Mouse (Mus musculus) liver, embryonic 12.5 days (tissue): ENCODE measurements around the gene Tmc2. TPM values are rescaled to one million over a fixed set of nuclear protein-coding genes. Genes with fewer than 3 reads are reported as not detected.

Experiments
- ATAC-seq: fragments of 200-750 bp; cut with Nextera tagmentation; 2 replicates; pipeline ENCODE4 v1.8.0; 2017; ENCODE audit warnings: moderate number of reproducible peaks, mild to moderate bottlenecking, moderate library complexity
- H3K27ac ChIP-seq: fragments of 300-500 bp; sonication (generic); 2 replicates; pipeline ENCODE4 v1.5.1; 2016; ENCODE audit warnings: mild to moderate bottlenecking
- H3K27me3 ChIP-seq: fragments of 300-500 bp; sonication (generic); replicated peaks from 2 replicates; pipeline ENCODE4 v1.6.1; 2016; ENCODE audit warnings: mild to moderate bottlenecking, moderate library complexity
- H3K36me3 ChIP-seq: fragments of 300-500 bp; sonication (generic); 2 replicates; pipeline ENCODE4 v1.6.1; 2016; ENCODE audit warnings: mild to moderate bottlenecking, moderate library complexity
- H3K4me1 ChIP-seq: fragments of 300-500 bp; sonication (generic); 2 replicates; pipeline ENCODE4 v1.6.1; 2016
- H3K4me2 ChIP-seq: fragments of 300-500 bp; sonication (generic); 2 replicates; pipeline ENCODE4 v1.6.1; 2016; ENCODE audit warnings: mild to moderate bottlenecking, moderate library complexity
- H3K4me3 ChIP-seq: fragments of 300-500 bp; sonication (generic); 2 replicates; pipeline ENCODE4 v1.5.1; 2016; ENCODE audit warnings: mild to moderate bottlenecking, moderate library complexity
- H3K9ac ChIP-seq: fragments of 300-500 bp; sonication (generic); 2 replicates; pipeline ENCODE4 v1.6.1; 2016; ENCODE audit warnings: mild to moderate bottlenecking, moderate library complexity
- H3K9me3 ChIP-seq: fragments of 300-500 bp; sonication (generic); replicated peaks from 2 replicates; pipeline ENCODE4 v1.6.1; 2016; ENCODE audit warnings: mild to moderate bottlenecking, moderate library complexity
- WGBS: fragments of 180-500 bp; shearing (Covaris S2); methylation state at CpG from one replicate; pipeline ENCODE4 v1.1.7; 2016; ENCODE audit not compliant: insufficient replicate concordance; 5-methylcytosine and 5-hydroxymethylcytosine counted together
- polyA plus RNA-seq: library from polyadenylated mRNA; unstranded; fragments of >200 nt; fragmentation: Nextera tagmentation; extraction: Ambion mirVana; gene quantifications from 2 replicates; pipeline ENCODE4 v1.2.1, GENCODE M21; 2016

The Tmc2 gene
- polyA plus RNA-seq, 1 experiment from 2014 or later = not detected

- peak within 1 kb of the TSS; percentile 80 for H3K27ac ChIP-seq
- peak within 1 kb of the TSS; percentile 85 for H3K9ac ChIP-seq
- WGBS = under 1% methylated on average over 51 of the region's 51 CpGs
- peaks cover 36% of the 10 kb centered on the region for H3K4me1 ChIP-seq
- peaks cover 5% of the 10 kb centered on the region; the same call in 1 of the 2 replicates for H3K27me3 ChIP-seq
- H3K4me3 ChIP-seq = peak within 1 kb of the TSS; percentile 89
- peak; percentile 81 for ATAC-seq
- H3K36me3 ChIP-seq = peaks cover 36% of the 10 kb centered on the region
- H3K9me3 ChIP-seq = no peaks in the 10 kb centered on the region
- peak within 1 kb of the TSS; percentile 80 for H3K4me2 ChIP-seq
Measured at GRCm38 (mm10) chr2:130283854-130284654, 89.1 kb downstream of the Tmc2 start, which contains the start of gene Idh3b. Gene Idh3b (minus strand): TSS chr2:130284547.

DNA sequence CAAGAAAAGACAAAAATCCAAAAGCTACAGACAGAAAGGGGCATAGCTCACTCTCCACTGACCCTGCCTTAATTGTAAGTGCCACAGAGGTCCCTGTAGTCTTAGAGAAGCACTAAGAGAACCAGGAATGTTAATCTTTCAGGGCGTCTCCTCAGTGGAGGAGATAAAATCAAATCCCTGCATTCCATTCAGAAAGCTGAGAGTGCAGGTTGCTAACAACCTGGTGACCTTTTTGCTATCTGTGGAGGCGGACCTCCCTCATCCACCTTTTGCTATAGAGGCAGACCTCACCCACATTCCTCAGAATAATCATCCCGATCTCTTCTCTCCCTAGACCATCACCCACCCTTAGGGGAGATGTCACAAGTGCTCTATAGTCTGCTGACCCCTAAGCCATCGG, 94.1 kb downstream of the Tmc2 start:
- WGBS = 52% methylated on average over 4 of the region's 4 CpGs
- Histone ChIP-seq H3K9ac (no peak overlapping the region), H3K4me1 (peaks cover 16% of the 10 kb centered on the region), H3K27me3 (peaks cover 39% of the 10 kb centered on the region), H3K9me3 (no peaks in the 10 kb centered on the region), H3K27ac (no peak overlapping the region), H3K4me3 (no peak overlapping the region), H3K4me2 (no peak overlapping the region), H3K36me3 (no peaks in the 10 kb centered on the region)
- no peak for ATAC-seq

GRCm38 (mm10) chr2:130291434-130291833, 96.4 kb downstream of the Tmc2 start:
- no peak overlapping the region for H3K4me2 ChIP-seq
- 15% methylated on average over 8 of the region's 8 CpGs for WGBS
- H3K9ac ChIP-seq = no peak overlapping the region
- peaks cover 63% of the 10 kb centered on the region for H3K27me3 ChIP-seq
- H3K27ac ChIP-seq = no peak overlapping the region
- no peak overlapping the region for H3K4me3 ChIP-seq
- no peaks in the 10 kb centered on the region for H3K9me3 ChIP-seq
- H3K4me1 ChIP-seq = peaks cover 26% of the 10 kb centered on the region
- H3K36me3 ChIP-seq = no peaks in the 10 kb centered on the region
- no peak for ATAC-seq

DNA sequence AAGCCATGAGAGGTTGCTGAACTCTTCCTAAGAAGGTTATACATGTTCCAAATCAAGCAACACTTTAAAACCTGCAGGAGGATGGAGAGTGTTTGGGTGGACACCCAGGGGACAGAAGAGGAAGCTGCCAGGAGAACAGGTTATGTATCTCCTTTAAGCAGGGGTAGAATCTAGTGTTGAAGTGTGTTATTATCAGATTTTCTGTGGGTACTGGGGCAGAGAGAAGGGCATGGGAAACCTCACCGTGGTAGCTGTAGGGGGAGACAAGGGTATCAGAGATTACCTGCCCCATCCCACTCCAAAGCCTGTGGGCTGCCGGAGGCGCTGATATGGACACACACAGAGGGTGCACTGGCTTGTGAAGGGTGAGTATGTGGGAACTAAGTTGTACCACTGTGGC, 98.0 kb downstream of the Tmc2 start:
- no peak overlapping the region for H3K9ac ChIP-seq
- H3K36me3 ChIP-seq = no peaks in the 10 kb centered on the region
- ATAC-seq = no peak
- H3K27me3 ChIP-seq = peaks cover 78% of the 10 kb centered on the region
- peaks cover 26% of the 10 kb centered on the region for H3K4me1 ChIP-seq
- H3K9me3 ChIP-seq = no peaks in the 10 kb centered on the region
- no peak overlapping the region for H3K4me3 ChIP-seq
- H3K4me2 ChIP-seq = no peak overlapping the region
- H3K27ac ChIP-seq = no peak overlapping the region
- WGBS = 30% methylated on average over 3 of the region's 3 CpGs

DNA sequence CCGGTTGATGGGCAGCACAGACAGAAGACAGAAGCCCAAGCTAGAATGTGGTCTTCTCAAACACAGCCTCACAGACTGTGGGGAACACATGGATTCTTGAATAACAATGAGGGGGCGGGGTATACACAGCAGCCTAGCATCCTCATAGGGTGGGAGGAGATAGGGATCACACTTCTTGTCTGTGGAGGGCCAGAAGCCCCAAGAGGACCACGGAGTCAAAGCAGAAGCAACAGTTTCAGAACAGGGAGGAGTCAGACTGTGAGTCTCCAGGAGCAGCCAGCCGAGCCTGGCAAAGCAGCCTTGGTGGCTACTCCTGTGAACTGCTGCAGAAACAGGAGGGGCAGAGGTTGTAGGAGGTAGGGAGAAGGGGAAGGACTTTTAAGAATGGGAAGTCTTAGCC, 98.5 kb downstream of the Tmc2 start:
- WGBS = 6% methylated on average over 4 of the region's 4 CpGs
- Histone ChIP-seq H3K36me3 (no peaks in the 10 kb centered on the region), H3K27me3 (peaks cover 83% of the 10 kb centered on the region), H3K9me3 (no peaks in the 10 kb centered on the region), H3K4me3 (no peak overlapping the region), H3K9ac (no peak overlapping the region), H3K4me1 (peaks cover 26% of the 10 kb centered on the region), H3K27ac (no peak overlapping the region), H3K4me2 (no peak overlapping the region)
- no peak for ATAC-seq

GRCm38 (mm10) chr2:130294218-130294935, 99.4 kb downstream of the Tmc2 start:
- no peaks in the 10 kb centered on the region for H3K9me3 ChIP-seq
- H3K4me3 ChIP-seq = peak overlapping the region; percentile 57
- ATAC-seq = no peak; the same call in 1 of the 2 replicates
- no peaks in the 10 kb centered on the region for H3K36me3 ChIP-seq
- peaks cover 26% of the 10 kb centered on the region for H3K4me1 ChIP-seq
- H3K4me2 ChIP-seq = peak overlapping the region; percentile 68
- no peak overlapping the region for H3K9ac ChIP-seq
- 9% methylated on average over 20 of the region's 20 CpGs for WGBS
- peaks cover 87% of the 10 kb centered on the region for H3K27me3 ChIP-seq
- H3K27ac ChIP-seq = no peak overlapping the region

DNA sequence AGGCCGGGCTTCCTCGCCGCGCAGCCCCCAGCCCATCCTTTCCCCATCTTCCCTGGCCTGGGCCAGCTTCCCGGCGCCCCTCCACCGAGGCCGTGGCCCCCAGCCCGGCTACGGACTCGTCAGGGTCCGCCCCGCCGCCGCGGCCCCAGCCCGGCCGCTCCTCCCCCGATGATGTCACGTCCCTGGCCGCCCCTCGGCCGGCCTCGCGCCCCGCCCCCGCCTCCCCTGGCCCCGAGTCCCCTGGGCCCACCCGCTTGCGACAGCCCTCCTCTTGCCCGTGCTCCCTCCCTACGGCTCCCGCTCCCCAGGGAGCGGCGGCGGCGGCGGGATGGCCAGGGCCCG, 99.9 kb downstream of the Tmc2 start, which contains the start of gene Ebf4:
Gene Ebf4, plus strand, starts transcription at position 234 of the 342 bp plus-strand sequence.
- H3K4me3 ChIP-seq = peak within 1 kb of the TSS; percentile 57
- H3K36me3 ChIP-seq = no peaks in the 10 kb centered on the region
- H3K9ac ChIP-seq = peak within 1 kb of the TSS; percentile 49
- no peak within 1 kb of the TSS for H3K27ac ChIP-seq
- H3K27me3 ChIP-seq = peaks cover 92% of the 10 kb centered on the region
- ATAC-seq = peak; percentile 44
- WGBS = 3% methylated on average over 35 of the region's 39 CpGs
- H3K4me1 ChIP-seq = peaks cover 26% of the 10 kb centered on the region
- H3K4me2 ChIP-seq = peak within 1 kb of the TSS; percentile 68
- no peaks in the 10 kb centered on the region for H3K9me3 ChIP-seq

- peaks cover 26% of the 10 kb centered on the region for H3K4me1 ChIP-seq
- no peaks in the 10 kb centered on the region for H3K36me3 ChIP-seq
- no peak overlapping the region for H3K27ac ChIP-seq
- peaks cover 99% of the 10 kb centered on the region for H3K27me3 ChIP-seq
- peak overlapping the region; percentile 49 for H3K9ac ChIP-seq
- peak overlapping the region; percentile 68 for H3K4me2 ChIP-seq
- 1% methylated on average over 53 of the region's 99 CpGs for whole genome bisulfite sequencing
- no peaks in the 10 kb centered on the region for H3K9me3 ChIP-seq
- no peak for ATAC-seq
- peak overlapping the region; percentile 57 for H3K4me3 ChIP-seq
Measured at GRCm38 (mm10) chr2:130295331-130296133, 100.5 kb downstream of the Tmc2 start.

- Histone ChIP-seq H3K27me3 (peaks cover 93% of the 10 kb centered on the region), H3K9ac (no peak overlapping the region), H3K4me1 (peaks cover 26% of the 10 kb centered on the region), H3K9me3 (no peaks in the 10 kb centered on the region), H3K36me3 (no peaks in the 10 kb centered on the region), H3K4me3 (peak overlapping the region; percentile 57), H3K4me2 (peak overlapping the region; percentile 68), H3K27ac (no peak overlapping the region)
- ATAC-seq = no peak
- 6% methylated on average over 20 of the region's 20 CpGs for WGBS
Measured at GRCm38 (mm10) chr2:130296134-130296745, 101.2 kb downstream of the Tmc2 start.

GRCm38 (mm10) chr2:130297580-130297979, 102.6 kb downstream of the Tmc2 start:
- Histone ChIP-seq H3K27ac (no peak overlapping the region), H3K9ac (no peak overlapping the region), H3K27me3 (peaks cover 88% of the 10 kb centered on the region), H3K36me3 (no peaks in the 10 kb centered on the region), H3K9me3 (no peaks in the 10 kb centered on the region), H3K4me3 (no peak overlapping the region), H3K4me1 (peaks cover 26% of the 10 kb centered on the region), H3K4me2 (no peak overlapping the region)
- ATAC-seq = no peak
- 57% methylated on average over 9 of the region's 9 CpGs for WGBS

DNA sequence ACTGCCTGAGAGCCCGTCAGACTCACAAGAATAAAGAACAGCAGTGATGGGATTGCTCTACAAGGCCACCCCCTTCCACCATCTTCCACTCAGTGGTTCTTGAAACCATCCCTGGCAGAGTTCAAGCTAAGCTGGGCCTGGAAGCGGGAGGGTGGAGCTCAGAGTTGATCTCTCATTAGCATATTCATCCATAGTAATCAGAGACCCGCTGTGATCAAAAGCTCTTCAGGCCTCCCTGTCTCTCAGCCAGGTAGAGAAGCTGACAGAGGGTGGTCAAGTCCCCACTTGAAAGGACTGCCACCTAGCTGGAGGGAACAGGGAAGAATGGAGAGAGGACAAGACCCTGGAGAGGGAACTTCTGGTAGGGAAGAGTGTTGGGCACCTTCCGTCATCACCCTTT, 108.0 kb downstream of the Tmc2 start:
- Histone ChIP-seq H3K9ac (no peak overlapping the region), H3K27ac (no peak overlapping the region), H3K27me3 (peaks cover 50% of the 10 kb centered on the region), H3K4me1 (no peaks in the 10 kb centered on the region), H3K4me3 (no peak overlapping the region), H3K36me3 (no peaks in the 10 kb centered on the region), H3K9me3 (no peaks in the 10 kb centered on the region), H3K4me2 (no peak overlapping the region)
- ATAC-seq = no peak
- 51% methylated on average over 4 of the region's 4 CpGs for WGBS
